Mouse (Mus musculus) bone marrow, adult 2 months (tissue): ENCODE measurements around the gene Ankrd11. TPM values are rescaled to one million over a fixed set of nuclear protein-coding genes. Genes with fewer than 3 reads are reported as not detected.

Source experiments
- H3K27ac ChIP-seq: fragments of 200-500 bp; 2 replicates; pipeline ENCODE4 v1.5.1; 2012; ENCODE audit warnings: low read depth, mild to moderate bottlenecking, control low read depth, inconsistent platforms, low read length; ENCODE audit not compliant: control insufficient read depth, poor library complexity, insufficient read depth
- H3K4me1 ChIP-seq: fragments of 200-500 bp; 2 replicates; pipeline ENCODE4 v1.6.1; 2011; ENCODE audit warnings: low read length; ENCODE audit not compliant: control insufficient read depth, insufficient read depth
- H3K4me3 ChIP-seq: fragments of 200-500 bp; replicated peaks from 2 replicates; pipeline ENCODE3; 2011; ENCODE audit warnings: mild to moderate bottlenecking, low read depth, low read length, control low read depth; ENCODE audit not compliant: control insufficient read depth
- CTCF ChIP-seq: fragments of 200-500 bp; IDR thresholded peaks from 2 replicates; pipeline ENCODE4 v1.5.1; 2011; ENCODE audit warnings: low read length, control low read depth; ENCODE audit not compliant: control insufficient read depth, insufficient read depth
- POLR2A ChIP-seq: fragments of 200-500 bp; IDR thresholded peaks from 2 replicates; pipeline ENCODE4 v1.6.1; 2011; ENCODE audit warnings: low read depth, mild to moderate bottlenecking, control low read depth, low read length, borderline replicate concordance; ENCODE audit not compliant: control insufficient read depth
- WGBS: fragments of 180-500 bp; shearing (Covaris S2); methylation state at CpG from one replicate; pipeline ENCODE4 v1.1.7; 2018; 5-methylcytosine and 5-hydroxymethylcytosine counted together
- polyA plus RNA-seq: library from polyadenylated mRNA; stranded (reverse); fragments of >200 nt; gene quantifications from 2 replicates; pipeline ENCODE4 v1.2.4, GENCODE M21; 2011; ENCODE audit warnings: low replicate concordance; ENCODE audit not compliant: missing spikeins, insufficient read depth, insufficient read length

Gene Ankrd11
- polyA plus RNA-seq, 1 experiment, result 78.7 TPM

DNA sequence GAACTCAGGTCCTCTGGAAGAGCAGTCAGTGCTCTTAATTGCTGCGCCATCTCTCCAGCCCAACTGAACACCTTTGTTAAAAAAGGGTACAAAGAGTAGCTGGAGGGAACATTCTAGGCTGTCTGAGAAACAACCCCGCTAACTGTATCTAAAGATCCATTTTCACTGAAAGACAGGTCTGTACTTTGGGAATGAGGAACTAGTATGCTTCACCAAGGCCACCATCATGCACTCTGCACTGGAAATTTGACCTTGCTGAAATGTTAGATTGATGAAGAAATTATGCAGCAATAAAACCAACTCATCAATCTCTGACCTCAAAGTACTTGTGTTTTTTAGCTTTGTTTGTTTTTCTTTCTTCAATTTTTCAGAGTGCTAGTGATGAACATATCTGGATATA is 17.9 kb downstream of the Ankrd11 start:
- 89% methylated on average over 2 of the region's 2 CpGs for WGBS
- TF ChIP-seq POLR2A (no peak), CTCF (no peak)
- no peak overlapping the region for H3K27ac ChIP-seq
- H3K4me3 ChIP-seq, result no peak overlapping the region
- peaks cover 13% of the 10 kb centered on the region for H3K4me1 ChIP-seq

- peaks cover 19% of the 10 kb centered on the region for H3K4me1 ChIP-seq
- TF ChIP-seq POLR2A (no peak), CTCF (no peak)
- whole genome bisulfite sequencing, result 73% methylated on average over 3 of the region's 3 CpGs
- no peak overlapping the region for H3K4me3 ChIP-seq
- no peak overlapping the region for H3K27ac ChIP-seq
These were observed 19.4 kb downstream of the Ankrd11 start for GRCm38 (mm10) chr8:123022727-123023126.

DNA sequence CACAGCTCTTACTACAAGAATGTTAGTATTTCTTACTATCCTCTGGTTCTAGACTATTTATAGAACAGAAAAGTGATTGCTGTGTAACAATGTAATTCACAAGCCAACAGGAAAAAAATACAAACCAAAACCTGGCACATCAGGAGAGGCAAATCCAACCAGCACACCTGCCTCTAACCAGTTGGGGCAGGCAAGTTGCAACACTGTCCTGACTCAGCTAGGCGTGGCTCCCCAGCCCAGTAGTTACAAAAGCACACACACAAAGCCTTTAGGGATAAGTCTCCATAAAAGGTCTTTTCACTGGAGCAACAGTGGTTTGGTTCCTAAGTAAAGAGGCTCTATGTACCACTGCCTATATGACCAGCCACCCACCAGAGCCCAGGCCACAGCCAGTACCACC is 20.8 kb downstream of the Ankrd11 start:
- TF ChIP-seq POLR2A (no peak), CTCF (no peak)
- 22% methylated on average over 1 of the region's 1 CpGs for WGBS
- Histone ChIP-seq H3K27ac (peak overlapping the region; percentile 51; the same call in 1 of the 2 replicates), H3K4me3 (no peak overlapping the region), H3K4me1 (peaks cover 19% of the 10 kb centered on the region)

- H3K27ac ChIP-seq, result no peak overlapping the region
- no peak overlapping the region for H3K4me3 ChIP-seq
- WGBS, result 66% methylated on average over 2 of the region's 2 CpGs
- H3K4me1 ChIP-seq, result peaks cover 18% of the 10 kb centered on the region
- TF ChIP-seq POLR2A, result no peak
- no peak for TF ChIP-seq CTCF
These were observed 21.2 kb downstream of the Ankrd11 start for GRCm38 (mm10) chr8:123020859-123021258.

DNA sequence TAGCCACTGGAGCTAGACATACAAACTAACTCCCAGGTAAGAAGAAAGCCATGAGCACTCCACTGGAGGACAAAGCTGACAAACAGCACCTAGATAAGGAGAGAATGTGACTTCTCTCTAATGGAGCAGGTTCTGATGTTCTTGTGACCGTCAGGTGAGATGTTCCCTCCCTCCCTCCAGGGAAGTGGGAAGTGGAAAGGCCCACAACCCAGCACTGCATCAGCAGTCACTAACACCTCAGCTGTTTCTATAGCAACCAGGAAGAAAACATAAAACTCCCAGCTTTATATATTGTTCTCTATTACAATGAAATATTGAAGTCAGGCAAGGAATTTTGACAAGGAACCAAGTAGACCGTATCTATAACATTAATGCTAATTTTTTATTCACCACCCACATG is 22.0 kb downstream of the Ankrd11 start:
- no peak overlapping the region for H3K4me3 ChIP-seq
- WGBS, result 60% methylated on average over 2 of the region's 2 CpGs
- peaks cover 16% of the 10 kb centered on the region for H3K4me1 ChIP-seq
- TF ChIP-seq CTCF, result no peak
- no peak for TF ChIP-seq POLR2A
- H3K27ac ChIP-seq, result no peak overlapping the region

- no peak for TF ChIP-seq CTCF
- no peak for TF ChIP-seq POLR2A
- no peak overlapping the region for H3K4me3 ChIP-seq
- no peak overlapping the region for H3K27ac ChIP-seq
- WGBS, result 58% methylated on average over 4 of the region's 4 CpGs
- peaks cover 19% of the 10 kb centered on the region for H3K4me1 ChIP-seq
These were observed 23.5 kb downstream of the Ankrd11 start for GRCm38 (mm10) chr8:123018484-123019164.

DNA sequence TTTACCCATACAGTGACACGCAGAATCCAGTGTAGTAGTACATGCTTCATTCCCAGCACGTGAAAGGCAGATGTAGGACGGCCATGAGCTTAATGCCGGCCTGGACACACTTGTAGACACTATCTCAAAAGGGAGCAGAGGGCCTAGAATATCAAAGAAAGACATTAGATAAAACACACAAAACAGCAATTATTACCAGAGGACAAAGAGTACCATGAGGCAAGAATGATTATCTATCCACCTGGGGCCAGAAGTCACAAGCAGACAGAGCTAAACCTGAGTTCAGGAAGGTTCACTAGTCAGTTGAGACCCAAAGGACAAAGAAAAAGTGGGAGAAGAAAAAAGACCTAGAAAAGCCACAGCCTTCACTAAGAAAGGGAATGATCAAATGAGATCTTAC is 24.9 kb downstream of the Ankrd11 start:
- Histone ChIP-seq H3K27ac (no peak overlapping the region), H3K4me3 (no peak overlapping the region), H3K4me1 (peaks cover 19% of the 10 kb centered on the region)
- WGBS, result 95% methylated on average over 4 of the region's 4 CpGs
- no peak for TF ChIP-seq POLR2A
- no peak for TF ChIP-seq CTCF

GRCm38 (mm10) chr8:123015074-123015473 is 27.0 kb downstream of the Ankrd11 start:
- Histone ChIP-seq H3K4me1 (peaks cover 15% of the 10 kb centered on the region), H3K4me3 (no peak overlapping the region), H3K27ac (no peak overlapping the region)
- TF ChIP-seq CTCF (no peak), POLR2A (no peak)
- 9% methylated on average over 3 of the region's 3 CpGs for WGBS

- 56% methylated on average over 7 of the region's 7 CpGs for WGBS
These were observed 27.6 kb downstream of the Ankrd11 start for GRCm38 (mm10) chr8:123014429-123014828.

More at GRCm38 (mm10) chr8:123014429-123014828, 27.6 kb downstream of the Ankrd11 start:
- no peak overlapping the region for H3K27ac ChIP-seq
- peaks cover 14% of the 10 kb centered on the region for H3K4me1 ChIP-seq
- no peak overlapping the region for H3K4me3 ChIP-seq
- TF ChIP-seq POLR2A (no peak), CTCF (no peak)
